Mouse (Mus musculus) stomach, postnatal 0 days (tissue): ENCODE results near the gene Rfxap. TPM values are rescaled to one million over a fixed set of nuclear protein-coding genes. Genes with fewer than 3 reads are reported as not detected.

Experiments
- ATAC-seq: fragments of 200-750 bp; cut with Nextera tagmentation; 2 replicates; pipeline ENCODE4 v1.8.0; 2017; ENCODE audit not compliant: low FRiP score, low TSS enrichment
- DNase-seq: peaks from one replicate; pipeline ENCODE4 v3.0.0-alpha.2; 2016; ENCODE audit warnings: low spot score
- H3K27ac ChIP-seq: fragments of 300-500 bp; sonication (generic); replicated peaks from 2 replicates; pipeline ENCODE4 v1.5.1; 2014; ENCODE audit warnings: mild to moderate bottlenecking, control low read depth
- H3K27me3 ChIP-seq: fragments of 300-500 bp; sonication (generic); 2 replicates; pipeline ENCODE4 v1.6.1; 2014; ENCODE audit warnings: low read length; ENCODE audit not compliant: control insufficient read depth, insufficient read depth
- H3K36me3 ChIP-seq: fragments of 300-500 bp; sonication (generic); 2 replicates; pipeline ENCODE4 v1.6.1; 2014; ENCODE audit warnings: low read length, mixed read lengths; ENCODE audit not compliant: control insufficient read depth, insufficient read depth
- H3K4me1 ChIP-seq: fragments of 300-500 bp; sonication (generic); replicated peaks from 2 replicates; pipeline ENCODE4 v1.6.1; 2014; ENCODE audit warnings: antibody characterized with exemption; ENCODE audit not compliant: control insufficient read depth, insufficient read depth
- H3K4me2 ChIP-seq: fragments of 300-500 bp; sonication (generic); replicated peaks from 2 replicates; pipeline ENCODE4 v1.6.1; 2014; ENCODE audit warnings: low read depth, mild to moderate bottlenecking, control low read depth, moderate library complexity
- H3K4me3 ChIP-seq: fragments of 300-500 bp; sonication (generic); 2 replicates; pipeline ENCODE4 v1.5.1; 2014; ENCODE audit warnings: low read depth, low read length, control low read depth
- H3K9ac ChIP-seq: fragments of 300-500 bp; sonication (generic); 2 replicates; pipeline ENCODE4 v1.6.1; 2014; ENCODE audit warnings: mild to moderate bottlenecking, low read length, control low read depth, mixed read lengths
- H3K9me3 ChIP-seq: fragments of 300-500 bp; sonication (generic); 2 replicates; pipeline ENCODE4 v1.6.1; 2016; ENCODE audit warnings: low read length; ENCODE audit not compliant: control insufficient read depth
- CTCF ChIP-seq: IDR thresholded peaks from 2 replicates; pipeline ENCODE4 v1.5.1; 2016; ENCODE audit warnings: antibody characterized with exemption, low read depth, mild to moderate bottlenecking, moderate library complexity
- EP300 ChIP-seq: optimal IDR thresholded peaks from 2 replicates; pipeline ENCODE3; 2016; ENCODE audit warnings: antibody characterized with exemption
- WGBS: fragments of 180-500 bp; shearing (Covaris S2); extraction: QIAGEN DNeasy Blood & Tissue Kit; methylation state at CpG from one replicate; pipeline ENCODE4 v1.1.7; 2014; 5-methylcytosine and 5-hydroxymethylcytosine counted together
- polyA plus RNA-seq: library from polyadenylated mRNA; unstranded; fragments of >200 nt; fragmentation: Nextera tagmentation; extraction: Ambion mirVana; gene quantifications from 2 replicates; pipeline ENCODE4 v1.2.1, GENCODE M21; 2015

The Rfxap gene
- polyA plus RNA-seq, 1 experiment from 2014 or later, result 24.7 TPM

DNA sequence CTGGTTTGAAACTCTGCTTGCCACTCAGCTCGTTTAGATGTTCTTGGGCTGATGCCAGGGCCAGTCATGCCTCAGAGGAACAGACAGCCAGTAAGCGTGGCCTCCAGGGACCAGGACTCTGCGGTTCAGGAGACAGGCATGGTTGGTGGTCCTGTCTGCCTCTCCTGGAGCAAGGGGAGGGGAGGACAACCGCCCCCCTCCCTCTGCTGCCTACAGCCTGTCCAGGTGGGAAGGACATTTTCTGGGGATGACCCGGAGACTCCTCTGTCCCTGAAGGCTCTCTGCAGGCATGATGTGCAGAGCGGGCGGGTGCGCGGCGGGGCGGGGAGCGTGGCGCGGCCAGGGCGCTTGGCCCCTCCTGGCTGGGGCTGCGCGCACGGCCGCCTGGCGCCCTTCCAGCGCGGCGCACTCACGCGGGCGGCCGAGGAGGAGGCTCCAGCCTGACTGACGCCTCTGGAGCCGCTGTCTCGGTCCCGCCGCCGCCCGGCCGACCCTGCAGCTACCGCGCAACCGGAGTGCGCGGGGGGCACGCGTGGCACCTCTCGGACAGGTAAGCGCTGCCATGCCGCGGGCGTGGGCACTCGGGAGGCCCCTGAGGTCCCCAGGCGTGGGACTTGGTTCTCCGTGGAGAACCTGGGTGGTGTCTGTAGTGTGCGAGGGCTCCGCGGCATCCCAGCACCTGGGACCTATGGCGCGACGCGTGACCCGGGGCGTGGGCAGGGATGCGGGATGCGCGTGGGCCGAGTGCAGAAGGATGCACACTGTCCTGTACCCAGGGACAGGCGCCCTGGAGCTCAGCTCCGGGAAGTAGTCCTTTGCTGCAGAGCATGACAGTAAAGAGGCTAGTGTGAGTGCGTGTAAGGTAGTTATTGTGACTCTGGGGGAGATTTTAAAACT is 52.2 kb downstream of the Rfxap start, which contains the start of gene Smad9:
TSS of gene Smad9 (plus strand) at position 438 of the 897 bp plus-strand sequence.
- peak within 1 kb of the TSS; percentile 69 for H3K9ac ChIP-seq
- H3K4me1 ChIP-seq, result peaks cover 4% of the 10 kb centered on the region; the same call in 1 of the 2 replicates
- TF ChIP-seq EP300 (no peak), CTCF (no peak; the same call in 1 of the 2 replicates)
- under 1% methylated on average over 49 of the region's 66 CpGs for WGBS
- no peaks in the 10 kb centered on the region for H3K36me3 ChIP-seq
- peak; percentile 72 for DNase-seq
- H3K27me3 ChIP-seq, result no peaks in the 10 kb centered on the region
- ATAC-seq, result peak; percentile 85
- peak within 1 kb of the TSS; percentile 97 for H3K4me2 ChIP-seq
- peak within 1 kb of the TSS; percentile 65 for H3K4me3 ChIP-seq
- H3K9me3 ChIP-seq, result no peaks in the 10 kb centered on the region
- peak within 1 kb of the TSS; percentile 85 for H3K27ac ChIP-seq

DNA sequence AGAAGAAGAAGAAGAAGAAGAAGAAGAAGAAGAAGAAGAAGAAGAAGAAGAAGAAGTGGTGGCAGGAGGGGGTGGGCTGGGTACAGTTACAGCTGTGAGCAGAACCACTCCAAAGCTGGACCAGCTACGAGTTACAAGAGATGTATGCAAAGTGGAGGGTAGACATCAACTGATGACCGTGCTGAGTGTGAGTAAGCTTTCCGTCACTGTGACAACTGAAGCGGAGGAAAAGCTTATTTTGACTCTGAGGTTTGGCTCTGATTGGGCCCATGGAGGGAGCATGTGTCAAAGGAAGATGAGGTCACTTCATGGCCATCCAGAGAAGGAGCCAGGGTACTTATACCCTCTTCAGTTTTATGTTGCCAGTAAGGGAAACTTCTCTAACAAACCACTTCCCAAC is 54.2 kb downstream of the Rfxap start:
- WGBS, result 66% methylated on average over 4 of the region's 4 CpGs
- Histone ChIP-seq H3K9ac (no peak overlapping the region), H3K9me3 (no peaks in the 10 kb centered on the region), H3K36me3 (peaks cover 8% of the 10 kb centered on the region), H3K4me2 (no peak overlapping the region), H3K27ac (no peak overlapping the region), H3K27me3 (no peaks in the 10 kb centered on the region), H3K4me1 (peaks cover 4% of the 10 kb centered on the region; the same call in 1 of the 2 replicates), H3K4me3 (no peak overlapping the region)
- ATAC-seq, result no peak
- TF ChIP-seq CTCF (no peak), EP300 (no peak)
- no peak for DNase-seq

Other genes with a start within 250 kb of the Rfxap start
- 36.0 and 40.8 TPM in 2 replicates for gene Supt20, start 115.0 kb downstream of the Rfxap start, polyA plus RNA-seq
- 0.48 TPM in 1 of 2 replicates, not detected in the other for gene Gm21958, start 93.4 kb downstream of the Rfxap start, polyA plus RNA-seq
- gene Exosc8, start 72.4 kb downstream of the Rfxap start, polyA plus RNA-seq, result 37.1 and 41.3 TPM in 2 replicates
- gene Alg5, start 72.3 kb downstream of the Rfxap start, polyA plus RNA-seq, result 81.3 and 84.7 TPM in 2 replicates
- 0.56 and 0.87 TPM in 2 replicates for gene Smad9, start 52.2 kb downstream of the Rfxap start, polyA plus RNA-seq
- not detected in 2 replicates for gene Sertm1, start 108.1 kb upstream of the Rfxap start, polyA plus RNA-seq
- 0.32 and 0.67 TPM in 2 replicates for gene Ccna1, start 247.7 kb upstream of the Rfxap start, polyA plus RNA-seq